Mouse (Mus musculus) lung, postnatal 14 days (tissue): ENCODE measurements around the gene Kmt2e.
"Not testable (repeated sequence)": the region's sequence is repeated elsewhere in the genome, so short reads cannot be mapped to it uniquely, and the experiment has no call there.

Source experiments
- DNase-seq: peaks from one replicate; pipeline ENCODE4 v3.0.0; 2021

Kmt2e gene

GRCm38 (mm10) chr5:23505578-23505977 is 71.3 kb downstream of the Kmt2e start:
- no peak for DNase-seq

GRCm38 (mm10) chr5:23507210-23507609 is 73.0 kb downstream of the Kmt2e start:
- DNase-seq, result no peak

- DNase-seq, result no peak
These were observed 74.4 kb downstream of the Kmt2e start for GRCm38 (mm10) chr5:23508630-23509029.

GRCm38 (mm10) chr5:23511456-23511855 is 77.2 kb downstream of the Kmt2e start:
- no peak for DNase-seq

GRCm38 (mm10) chr5:23512556-23512955 is 78.3 kb downstream of the Kmt2e start:
- DNase-seq, result no peak

- no peak for DNase-seq
These were observed 79.2 kb downstream of the Kmt2e start for GRCm38 (mm10) chr5:23513468-23513867.

GRCm38 (mm10) chr5:23515038-23515437 is 80.8 kb downstream of the Kmt2e start:
- DNase-seq, result no peak

GRCm38 (mm10) chr5:23516962-23517361 is 82.7 kb downstream of the Kmt2e start:
- no peak for DNase-seq

GRCm38 (mm10) chr5:23517839-23518238 is 83.6 kb downstream of the Kmt2e start:
- DNase-seq, result no peak

- DNase-seq, result peak; percentile 27
These were observed 84.4 kb downstream of the Kmt2e start for GRCm38 (mm10) chr5:23518673-23519072.

- DNase-seq, result no peak
These were observed 85.4 kb downstream of the Kmt2e start for GRCm38 (mm10) chr5:23519679-23520078.

- DNase-seq, result no peak
These were observed 87.4 kb downstream of the Kmt2e start for GRCm38 (mm10) chr5:23521645-23522044.

- no peak for DNase-seq
These were observed 89.7 kb downstream of the Kmt2e start for GRCm38 (mm10) chr5:23523936-23524335.

- no peak for DNase-seq
These were observed 90.4 kb downstream of the Kmt2e start for GRCm38 (mm10) chr5:23524621-23525020.

GRCm38 (mm10) chr5:23531100-23531499 is 96.9 kb downstream of the Kmt2e start:
- no peak for DNase-seq

GRCm38 (mm10) chr5:23531541-23532096 is 97.4 kb downstream of the Kmt2e start:
- DNase-seq, result no peak

- no peak for DNase-seq
These were observed 101.5 kb downstream of the Kmt2e start for GRCm38 (mm10) chr5:23535692-23536091.

- DNase-seq, result peak; percentile 10
These were observed 117.4 kb downstream of the Kmt2e start for GRCm38 (mm10) chr5:23551687-23552086.

GRCm38 (mm10) chr5:23553338-23553737 is 119.1 kb downstream of the Kmt2e start:
- DNase-seq, result not testable (repeated sequence)
